Mouse (Mus musculus) forebrain, embryonic 11.5 days (tissue): Measurements from ENCODE around the gene Sema6d. TPM values are rescaled to one million over a fixed set of nuclear protein-coding genes. Genes with fewer than 3 reads are reported as not detected.
A peak's percentile ranks its signal among the peaks of the same experiment; 100 is the strongest.

ENCODE experiments used
- ATAC-seq: fragments of 200-750 bp; cut with Nextera tagmentation; replicated peaks from 2 replicates; pipeline ENCODE4 v1.8.0; 2017; ENCODE audit warnings: moderate TSS enrichment; ENCODE audit not compliant: low FRiP score
- DNase-seq: peaks from one replicate; pipeline ENCODE4 v3.0.0-alpha.2; 2017; ENCODE audit warnings: low spot score
- H3K27ac ChIP-seq: fragments of 300-500 bp; sonication (generic); 2 replicates; pipeline ENCODE4 v1.5.1; 2014; ENCODE audit warnings: low read depth, low read length
- H3K27me3 ChIP-seq: fragments of 300-500 bp; sonication (generic); 2 replicates; pipeline ENCODE4 v1.6.1; 2014; ENCODE audit warnings: mild to moderate bottlenecking, low read length, mixed read lengths; ENCODE audit not compliant: control insufficient read depth, insufficient read depth
- H3K36me3 ChIP-seq: fragments of 300-500 bp; sonication (generic); 2 replicates; pipeline ENCODE4 v1.6.1; 2014; ENCODE audit warnings: mild to moderate bottlenecking, low read length, moderate library complexity, mixed read lengths; ENCODE audit not compliant: control insufficient read depth, insufficient read depth
- H3K4me1 ChIP-seq: fragments of 300-500 bp; sonication (generic); replicated peaks from 2 replicates; pipeline ENCODE4 v1.6.1; 2014; ENCODE audit warnings: low read length, mixed read lengths; ENCODE audit not compliant: control insufficient read depth, insufficient read depth
- H3K4me2 ChIP-seq: fragments of 300-500 bp; sonication (generic); 2 replicates; pipeline ENCODE4 v1.6.1; 2014; ENCODE audit warnings: low read depth, mild to moderate bottlenecking, low read length, moderate library complexity, mixed read lengths; ENCODE audit not compliant: severe bottlenecking
- H3K4me3 ChIP-seq: fragments of 300-500 bp; sonication (generic); 2 replicates; pipeline ENCODE4 v1.5.1; 2014; ENCODE audit warnings: low read depth, low read length
- H3K9ac ChIP-seq: fragments of 300-500 bp; sonication (generic); 2 replicates; pipeline ENCODE4 v1.6.1; 2014; ENCODE audit warnings: low read length
- H3K9me3 ChIP-seq: fragments of 300-500 bp; sonication (generic); 2 replicates; pipeline ENCODE4 v1.6.1; 2016; ENCODE audit warnings: low read length, mixed read lengths; ENCODE audit not compliant: control insufficient read depth
- WGBS: fragments of 180-500 bp; shearing (Covaris S2); extraction: QIAGEN DNeasy Blood & Tissue Kit; methylation state at CpG from one replicate; pipeline ENCODE4 v1.1.7; 2014; 5-methylcytosine and 5-hydroxymethylcytosine counted together
- polyA plus RNA-seq: library from polyadenylated mRNA; unstranded; fragments of >200 nt; fragmentation: Nextera tagmentation; extraction: Ambion mirVana; gene quantifications from 2 replicates; pipeline ENCODE4 v1.2.1, GENCODE M21; 2014

Sema6d gene
- polyA plus RNA-seq, 1 experiment from 2014 or later = 9.8 TPM

- H3K4me3 ChIP-seq = no peak overlapping the region
- 86% methylated on average over 3 of the region's 3 CpGs for WGBS
- H3K27ac ChIP-seq = no peak overlapping the region
- no peak overlapping the region for H3K4me2 ChIP-seq
- no peaks in the 10 kb centered on the region for H3K9me3 ChIP-seq
- no peaks in the 10 kb centered on the region for H3K4me1 ChIP-seq
- H3K36me3 ChIP-seq = no peaks in the 10 kb centered on the region
- H3K9ac ChIP-seq = no peak overlapping the region
- DNase-seq = no peak
- no peak for ATAC-seq
- H3K27me3 ChIP-seq = no peaks in the 10 kb centered on the region
Observed at GRCm38 (mm10) chr2:124141510-124142044, 51.8 kb downstream of the Sema6d start.

- H3K9me3 ChIP-seq = no peaks in the 10 kb centered on the region
- H3K27ac ChIP-seq = no peak overlapping the region
- H3K36me3 ChIP-seq = no peaks in the 10 kb centered on the region
- no peaks in the 10 kb centered on the region for H3K27me3 ChIP-seq
- H3K4me1 ChIP-seq = no peaks in the 10 kb centered on the region
- ATAC-seq = 0 out of 2 replicates have a peak, but pooled peaks have one; percentile 44
- H3K9ac ChIP-seq = no peak overlapping the region
- DNase-seq = no peak
- WGBS = 13% methylated on average over 1 of the region's 1 CpGs
- H3K4me3 ChIP-seq = no peak overlapping the region
- H3K4me2 ChIP-seq = no peak overlapping the region
Observed at GRCm38 (mm10) chr2:124145528-124145927, 55.8 kb downstream of the Sema6d start.

- ATAC-seq (no peak), DNase-seq (no peak)
- H3K9me3 ChIP-seq = no peaks in the 10 kb centered on the region
- no peak overlapping the region for H3K4me2 ChIP-seq
- H3K4me1 ChIP-seq = peaks cover 6% of the 10 kb centered on the region
- WGBS = 77% methylated on average over 1 of the region's 1 CpGs
- no peak overlapping the region for H3K27ac ChIP-seq
- H3K36me3 ChIP-seq = no peaks in the 10 kb centered on the region
- no peaks in the 10 kb centered on the region for H3K27me3 ChIP-seq
- H3K9ac ChIP-seq = no peak overlapping the region
- no peak overlapping the region for H3K4me3 ChIP-seq
Observed at GRCm38 (mm10) chr2:124158158-124158557, 68.4 kb downstream of the Sema6d start.

- H3K9ac ChIP-seq = no peak overlapping the region
- H3K9me3 ChIP-seq = no peaks in the 10 kb centered on the region
- peaks cover 6% of the 10 kb centered on the region for H3K4me1 ChIP-seq
- DNase-seq = no peak
- no peak overlapping the region for H3K4me3 ChIP-seq
- H3K4me2 ChIP-seq = no peak overlapping the region
- 28% methylated on average over 7 of the region's 7 CpGs for WGBS
- no peaks in the 10 kb centered on the region for H3K27me3 ChIP-seq
- no peaks in the 10 kb centered on the region for H3K36me3 ChIP-seq
- peak; percentile 73 for ATAC-seq
- H3K27ac ChIP-seq = no peak overlapping the region
Observed at GRCm38 (mm10) chr2:124162001-124162599, 72.3 kb downstream of the Sema6d start.

- H3K9me3 ChIP-seq = no peaks in the 10 kb centered on the region
- WGBS = 100% methylated on average over 1 of the region's 1 CpGs
- H3K27me3 ChIP-seq = no peaks in the 10 kb centered on the region
- no peaks in the 10 kb centered on the region for H3K36me3 ChIP-seq
- no peak overlapping the region for H3K9ac ChIP-seq
- DNase-seq (no peak), ATAC-seq (no peak)
- no peak overlapping the region for H3K4me2 ChIP-seq
- H3K4me3 ChIP-seq = no peak overlapping the region
- H3K27ac ChIP-seq = no peak overlapping the region
- H3K4me1 ChIP-seq = 0 out of 2 replicates have a peak, but pooled peaks cover 1% of the 10 kb centered on the region
Observed at GRCm38 (mm10) chr2:124168411-124168810, 78.6 kb downstream of the Sema6d start.

- no peak overlapping the region for H3K4me3 ChIP-seq
- H3K4me1 ChIP-seq = 0 out of 2 replicates have a peak, but pooled peaks cover 1% of the 10 kb centered on the region
- no peak overlapping the region for H3K9ac ChIP-seq
- no peaks in the 10 kb centered on the region for H3K36me3 ChIP-seq
- H3K27me3 ChIP-seq = no peaks in the 10 kb centered on the region
- DNase-seq (no peak), ATAC-seq (peak; percentile 85)
- 22% methylated on average over 3 of the region's 3 CpGs for WGBS
- no peak overlapping the region for H3K27ac ChIP-seq
- no peak overlapping the region for H3K4me2 ChIP-seq
- H3K9me3 ChIP-seq = no peaks in the 10 kb centered on the region
Observed at GRCm38 (mm10) chr2:124171718-124172117, 81.9 kb downstream of the Sema6d start.

- Histone ChIP-seq H3K9me3 (no peaks in the 10 kb centered on the region), H3K4me2 (no peak overlapping the region), H3K4me3 (no peak overlapping the region), H3K27ac (no peak overlapping the region), H3K36me3 (no peaks in the 10 kb centered on the region), H3K9ac (no peak overlapping the region), H3K4me1 (0 out of 2 replicates have a peak, but pooled peaks cover 1% of the 10 kb centered on the region), H3K27me3 (no peaks in the 10 kb centered on the region)
- DNase-seq = no peak
- 41% methylated on average over 1 of the region's 1 CpGs for WGBS
- ATAC-seq = no peak
Observed at GRCm38 (mm10) chr2:124176265-124176664, 86.5 kb downstream of the Sema6d start.

- Histone ChIP-seq H3K36me3 (no peaks in the 10 kb centered on the region), H3K27me3 (no peaks in the 10 kb centered on the region), H3K4me1 (0 out of 2 replicates have a peak, but pooled peaks cover 1% of the 10 kb centered on the region), H3K27ac (no peak overlapping the region), H3K4me2 (no peak overlapping the region), H3K4me3 (no peak overlapping the region), H3K9me3 (no peaks in the 10 kb centered on the region), H3K9ac (no peak overlapping the region; the same call in 1 of the 2 replicates)
- 59% methylated on average over 4 of the region's 4 CpGs for WGBS
- ATAC-seq = peak; percentile 84
- no peak for DNase-seq
Observed at GRCm38 (mm10) chr2:124176711-124177169, 87.0 kb downstream of the Sema6d start.

GRCm38 (mm10) chr2:124189271-124189670, 99.5 kb downstream of the Sema6d start:
- no peak for DNase-seq
- Histone ChIP-seq H3K9me3 (no peaks in the 10 kb centered on the region), H3K36me3 (no peaks in the 10 kb centered on the region), H3K4me3 (no peak overlapping the region), H3K4me1 (no peaks in the 10 kb centered on the region), H3K27me3 (no peaks in the 10 kb centered on the region), H3K9ac (no peak overlapping the region), H3K4me2 (no peak overlapping the region), H3K27ac (no peak overlapping the region)
- no peak for ATAC-seq
- WGBS = 82% methylated on average over 2 of the region's 2 CpGs
